Mouse (Mus musculus): ENCODE results near the gene Ube2u. TPM values are rescaled to one million over a fixed set of nuclear protein-coding genes. Genes with fewer than 3 reads are reported as not detected.
"Not testable (repeated sequence)": the region's sequence is repeated elsewhere in the genome, so short reads cannot be mapped to it uniquely, and the experiment has no call there.

The Ube2u gene
- 0.17 and 0.24 TPM in 2 replicates for polyA plus RNA-seq (2015; fragmentation: Nextera tagmentation; extraction: Ambion mirVana)

GRCm38 (mm10) chr4:100478592-100479321 lies at the start of gene Ube2u:
Gene Ube2u, plus strand, starts transcription at chr4:100478849.
- Histone ChIP-seq H3K4me2 (peak within 1 kb of the TSS; percentile 45), H3K27ac (no peak within 1 kb of the TSS), H3K4me1 (no peaks in the 10 kb centered on the region), H3K4me3 (replicated peaks) (peak within 1 kb of the TSS; percentile 21), H3K9ac (no peak within 1 kb of the TSS), H3K9me3 (no peaks in the 10 kb centered on the region), H3K36me3 (no peaks in the 10 kb centered on the region), H3K27me3 (replicated peaks) (no peaks in the 10 kb centered on the region)
- 23% methylated on average over 15 of the region's 15 CpGs for WGBS
- peak; percentile 71; the same call in 1 of the 2 replicates for ATAC-seq (ENCODE audit: insufficient read depth, low FRiP score, low read depth)

GRCm38 (mm10) chr4:100429371-100429900 lies 49.2 kb upstream of the Ube2u start:
- Histone ChIP-seq H3K36me3 (no peaks in the 10 kb centered on the region), H3K9ac (no peak overlapping the region), H3K27ac (no peak overlapping the region), H3K4me3 (replicated peaks) (no peak overlapping the region), H3K27me3 (replicated peaks) (no peaks in the 10 kb centered on the region), H3K4me2 (no peak overlapping the region), H3K4me1 (no peaks in the 10 kb centered on the region), H3K9me3 (no peaks in the 10 kb centered on the region)
- 72% methylated on average over 2 of the region's 2 CpGs for WGBS
- no peak for ATAC-seq (ENCODE audit: insufficient read depth, low FRiP score, low read depth)

GRCm38 (mm10) chr4:100435281-100436168 lies 43.1 kb upstream of the Ube2u start:
- H3K4me2 ChIP-seq: no peak overlapping the region
- no peaks in the 10 kb centered on the region for H3K36me3 ChIP-seq
- peak overlapping the region; percentile 55; the same call in 1 of the 2 replicates for H3K27ac ChIP-seq
- 22% methylated on average over 8 of the region's 8 CpGs for WGBS
- no peak overlapping the region for H3K4me3 ChIP-seq (replicated peaks)
- no peak overlapping the region for H3K9ac ChIP-seq
- peak; percentile 81 for ATAC-seq (ENCODE audit: insufficient read depth, low FRiP score, low read depth)
- H3K4me1 ChIP-seq: peaks cover 8% of the 10 kb centered on the region; the same call in 1 of the 2 replicates
- H3K9me3 ChIP-seq: no peaks in the 10 kb centered on the region
- H3K27me3 ChIP-seq (replicated peaks): no peaks in the 10 kb centered on the region

GRCm38 (mm10) chr4:100436169-100436547 lies 42.5 kb upstream of the Ube2u start:
- H3K36me3 ChIP-seq: peaks cover 5% of the 10 kb centered on the region; the same call in 1 of the 2 replicates
- peaks cover 8% of the 10 kb centered on the region; the same call in 1 of the 2 replicates for H3K4me1 ChIP-seq
- no peaks in the 10 kb centered on the region for H3K27me3 ChIP-seq (replicated peaks)
- no peaks in the 10 kb centered on the region for H3K9me3 ChIP-seq
- WGBS: 47% methylated on average over 4 of the region's 4 CpGs
- 0 out of 2 replicates have a peak overlapping the region, but pooled peaks have one; percentile 1 for H3K27ac ChIP-seq
- no peak overlapping the region for H3K4me3 ChIP-seq (replicated peaks)
- no peak overlapping the region for H3K9ac ChIP-seq
- H3K4me2 ChIP-seq: no peak overlapping the region
- ATAC-seq (ENCODE audit: insufficient read depth, low FRiP score, low read depth): no peak

- Histone ChIP-seq H3K9me3 (no peaks in the 10 kb centered on the region), H3K27ac (no peak overlapping the region), H3K4me2 (no peak overlapping the region), H3K4me3 (replicated peaks) (no peak overlapping the region), H3K27me3 (replicated peaks) (no peaks in the 10 kb centered on the region), H3K36me3 (no peaks in the 10 kb centered on the region; the same call in 1 of the 2 replicates), H3K4me1 (no peaks in the 10 kb centered on the region), H3K9ac (no peak overlapping the region)
- no peak for ATAC-seq (ENCODE audit: insufficient read depth, low FRiP score, low read depth)
- 42% methylated on average over 3 of the region's 3 CpGs for WGBS
These were observed 31.8 kb upstream of the Ube2u start for GRCm38 (mm10) chr4:100446897-100447296.

GRCm38 (mm10) chr4:100462493-100463120 lies 16.0 kb upstream of the Ube2u start:
- H3K9ac ChIP-seq: no peak overlapping the region
- ATAC-seq (ENCODE audit: insufficient read depth, low FRiP score, low read depth): no peak
- no peaks in the 10 kb centered on the region for H3K27me3 ChIP-seq (replicated peaks)
- no peak overlapping the region for H3K4me2 ChIP-seq
- no peak overlapping the region for H3K27ac ChIP-seq
- H3K4me3 ChIP-seq (replicated peaks): no peak overlapping the region
- WGBS: 35% methylated on average over 9 of the region's 9 CpGs
- H3K36me3 ChIP-seq: no peaks in the 10 kb centered on the region
- no peaks in the 10 kb centered on the region for H3K9me3 ChIP-seq
- H3K4me1 ChIP-seq: no peaks in the 10 kb centered on the region

GRCm38 (mm10) chr4:100488447-100488846 lies 9.8 kb downstream of the Ube2u start:
- Histone ChIP-seq H3K36me3 (no peaks in the 10 kb centered on the region), H3K9ac (no peak overlapping the region), H3K27ac (no peak overlapping the region), H3K4me2 (no peak overlapping the region), H3K9me3 (no peaks in the 10 kb centered on the region), H3K4me3 (replicated peaks) (no peak overlapping the region), H3K27me3 (replicated peaks) (no peaks in the 10 kb centered on the region), H3K4me1 (no peaks in the 10 kb centered on the region)
- 81% methylated on average over 3 of the region's 3 CpGs for WGBS
- ATAC-seq (ENCODE audit: insufficient read depth, low FRiP score, low read depth): no peak

- no peak overlapping the region for H3K4me3 ChIP-seq (replicated peaks)
- H3K27ac ChIP-seq: no peak overlapping the region
- H3K4me2 ChIP-seq: no peak overlapping the region
- WGBS: 85% methylated on average over 3 of the region's 3 CpGs
- H3K9me3 ChIP-seq: no peaks in the 10 kb centered on the region
- no peaks in the 10 kb centered on the region for H3K27me3 ChIP-seq (replicated peaks)
- no peak for ATAC-seq (ENCODE audit: insufficient read depth, low FRiP score, low read depth)
- H3K36me3 ChIP-seq: no peaks in the 10 kb centered on the region
- H3K4me1 ChIP-seq: no peaks in the 10 kb centered on the region
- H3K9ac ChIP-seq: no peak overlapping the region
These were observed 16.5 kb downstream of the Ube2u start for GRCm38 (mm10) chr4:100495176-100495575.

- no peaks in the 10 kb centered on the region for H3K4me1 ChIP-seq
- no peak overlapping the region for H3K4me3 ChIP-seq (replicated peaks)
- no peak for ATAC-seq (ENCODE audit: insufficient read depth, low FRiP score, low read depth)
- H3K9ac ChIP-seq: no peak overlapping the region
- WGBS: 89% methylated on average over 1 of the region's 1 CpGs
- H3K9me3 ChIP-seq: no peaks in the 10 kb centered on the region
- H3K27ac ChIP-seq: no peak overlapping the region
- no peaks in the 10 kb centered on the region for H3K27me3 ChIP-seq (replicated peaks)
- no peaks in the 10 kb centered on the region for H3K36me3 ChIP-seq
- no peak overlapping the region for H3K4me2 ChIP-seq
These were observed 17.9 kb downstream of the Ube2u start for GRCm38 (mm10) chr4:100496521-100496920.

GRCm38 (mm10) chr4:100498192-100498591 lies 19.5 kb downstream of the Ube2u start:
- Histone ChIP-seq H3K27me3 (replicated peaks) (no peaks in the 10 kb centered on the region), H3K4me2 (no peak overlapping the region), H3K4me1 (no peaks in the 10 kb centered on the region), H3K27ac (no peak overlapping the region), H3K4me3 (replicated peaks) (no peak overlapping the region), H3K9me3 (no peaks in the 10 kb centered on the region), H3K9ac (no peak overlapping the region), H3K36me3 (no peaks in the 10 kb centered on the region)
- ATAC-seq (ENCODE audit: insufficient read depth, low FRiP score, low read depth): no peak
- 47% methylated on average over 6 of the region's 6 CpGs for WGBS

- H3K27ac ChIP-seq; H3K9me3 ChIP-seq; H3K36me3 ChIP-seq; H3K27me3 ChIP-seq (replicated peaks); H3K4me3 ChIP-seq (replicated peaks); ATAC-seq (ENCODE audit: insufficient read depth, low FRiP score, low read depth); H3K9ac ChIP-seq; H3K4me1 ChIP-seq; H3K4me2 ChIP-seq: not testable (repeated sequence)
- WGBS: 76% methylated on average over 7 of the region's 7 CpGs
These were observed 20.5 kb downstream of the Ube2u start for GRCm38 (mm10) chr4:100499037-100499601.
